Mouse (Mus musculus) yolk sac, embryonic 10.5 days (tissue): ENCODE data around the gene Iqck.

Source experiments
- DNase-seq: peaks from one replicate; pipeline ENCODE4 v3.0.0-alpha.2; 2017; ENCODE audit warnings: low spot score

Iqck gene

GRCm38 (mm10) chr7:118953626-118954282 lies 98.2 kb downstream of the Iqck start:
- DNase-seq, result no peak

DNA sequence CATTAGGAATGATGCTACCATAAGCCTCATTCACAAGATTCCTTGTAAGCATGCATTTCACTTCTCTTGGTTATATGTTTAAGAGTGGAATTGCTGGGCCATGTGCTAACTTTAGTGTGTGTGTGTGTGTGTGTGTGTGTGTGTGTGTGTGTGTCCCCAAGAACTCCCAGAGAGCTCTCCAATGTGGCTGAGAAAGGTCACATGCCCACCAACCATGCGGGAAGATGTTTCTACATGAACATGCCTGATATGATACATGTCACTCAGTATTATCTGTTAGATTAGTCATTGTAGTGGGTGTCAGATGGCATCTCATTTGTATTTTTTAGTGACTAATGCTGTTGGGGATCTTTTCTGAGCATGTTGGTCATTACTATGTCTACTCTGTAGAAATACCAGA lies 99.4 kb downstream of the Iqck start:
- DNase-seq, result no peak

DNA sequence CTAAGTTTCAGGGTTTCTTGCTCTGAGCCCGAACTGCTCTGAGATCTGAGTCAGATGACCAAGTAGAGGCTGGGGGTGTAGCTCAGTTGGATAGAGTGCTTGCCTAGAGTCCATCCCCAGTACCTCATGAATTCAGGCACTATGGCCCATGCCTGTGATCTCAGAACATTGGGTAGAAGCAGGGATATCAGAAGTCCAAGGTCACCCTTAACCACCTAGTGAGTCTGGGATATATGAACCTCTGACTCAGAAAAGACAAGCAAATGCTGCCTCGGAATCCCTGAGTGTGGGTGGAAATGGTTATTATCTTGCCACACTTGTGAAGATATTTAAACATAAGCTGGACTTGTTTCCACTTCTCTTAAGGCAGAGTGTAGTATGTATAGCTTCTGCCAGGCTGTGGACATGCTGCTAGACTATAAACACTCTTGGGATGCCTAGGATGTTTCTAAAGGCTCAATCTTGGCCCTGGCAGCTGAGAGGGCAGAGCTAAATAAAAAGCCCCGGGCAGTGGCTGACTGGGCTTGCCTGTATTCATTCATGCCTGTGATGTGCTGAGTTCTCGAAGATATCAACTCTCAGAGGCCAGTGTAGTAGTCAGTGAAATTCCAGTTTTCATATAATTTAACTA lies 101.2 kb downstream of the Iqck start:
- no peak for DNase-seq

DNA sequence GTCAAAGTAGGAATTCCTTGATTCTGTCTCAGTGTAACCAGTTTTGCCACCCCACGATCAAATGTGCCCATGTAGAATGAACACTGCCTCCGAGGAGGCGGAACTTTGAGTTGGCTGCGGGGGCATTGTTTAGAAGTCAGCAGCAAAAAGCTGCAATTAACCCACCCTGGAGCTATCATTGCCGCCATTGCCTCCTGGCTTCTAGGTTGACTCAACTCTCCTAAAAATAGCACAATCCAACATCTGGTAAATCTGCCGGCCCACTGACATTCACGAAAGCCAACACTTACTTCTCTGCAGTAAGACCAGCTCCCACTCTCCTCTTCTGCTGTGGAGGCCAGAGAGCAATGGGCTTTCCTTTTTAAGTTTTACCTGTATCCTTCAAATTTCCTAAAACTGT lies 103.7 kb downstream of the Iqck start:
- no peak for DNase-seq

- DNase-seq, result no peak
These were observed 109.2 kb downstream of the Iqck start for GRCm38 (mm10) chr7:118964777-118965176.

- no peak for DNase-seq
These were observed 109.6 kb downstream of the Iqck start for GRCm38 (mm10) chr7:118965198-118965597.

GRCm38 (mm10) chr7:118968870-118969269 lies 113.3 kb downstream of the Iqck start:
- no peak for DNase-seq

DNA sequence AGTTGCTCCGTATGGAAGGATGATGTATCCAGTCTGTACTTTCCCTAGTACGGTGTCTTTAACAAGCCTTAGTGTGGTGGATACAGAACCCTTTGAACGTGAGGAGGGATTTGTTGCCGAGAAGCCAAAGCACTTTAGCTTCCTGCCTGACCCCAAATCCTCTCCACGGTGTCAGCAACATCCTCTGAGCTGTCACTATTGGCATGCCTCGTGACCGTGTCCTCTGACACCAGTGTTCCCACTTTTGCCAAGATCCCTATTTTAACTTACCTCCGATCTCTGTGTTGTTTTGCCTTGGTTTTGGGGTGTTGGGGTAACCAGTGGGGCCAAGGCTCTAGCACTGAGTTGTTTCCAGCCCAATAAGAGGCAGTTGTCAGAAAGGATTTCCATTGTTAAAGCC lies 115.9 kb downstream of the Iqck start:
- DNase-seq, result no peak

- no peak for DNase-seq
These were observed 116.8 kb downstream of the Iqck start for GRCm38 (mm10) chr7:118972306-118972705.

GRCm38 (mm10) chr7:118973377-118973776 lies 117.8 kb downstream of the Iqck start:
- no peak for DNase-seq

GRCm38 (mm10) chr7:118975837-118976236 lies 120.3 kb downstream of the Iqck start:
- no peak for DNase-seq

DNA sequence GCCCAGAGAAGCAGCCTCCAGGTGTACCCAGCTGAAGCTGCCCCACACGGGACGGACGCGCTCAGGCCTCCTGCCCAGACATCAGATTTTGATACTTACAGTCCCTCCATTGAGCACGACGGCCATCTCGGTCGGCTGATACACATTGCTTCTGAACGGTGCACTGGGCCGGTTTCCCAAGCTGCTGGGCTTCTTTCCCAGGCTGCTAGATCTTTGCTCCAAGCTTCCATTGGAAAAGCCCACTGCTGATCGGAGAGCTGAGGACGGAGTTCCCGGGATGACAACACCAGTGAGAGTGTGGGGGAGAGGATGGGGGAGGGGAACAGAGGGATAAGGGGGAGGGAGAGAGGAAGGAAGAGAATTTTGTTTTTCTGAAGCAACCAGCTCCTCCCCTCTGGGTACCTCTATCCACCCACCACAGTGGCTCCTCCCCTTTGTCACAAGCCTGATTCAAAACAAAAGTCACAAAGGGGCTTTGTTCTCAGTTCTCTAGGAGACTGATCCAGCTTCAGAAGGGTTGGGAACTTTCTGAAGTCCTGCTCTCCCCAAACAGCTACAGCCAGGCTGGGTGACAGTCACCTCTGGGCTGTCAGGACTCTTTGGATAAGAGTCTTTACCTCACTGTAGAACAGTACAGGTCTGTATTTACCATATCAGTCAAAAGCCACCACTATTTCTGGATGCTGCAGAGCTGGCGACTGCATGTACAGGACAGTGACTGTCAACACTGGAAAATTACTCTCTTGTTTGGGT lies 121.0 kb downstream of the Iqck start:
- DNase-seq, result no peak

GRCm38 (mm10) chr7:118977167-118977543 lies 121.6 kb downstream of the Iqck start:
- no peak for DNase-seq

GRCm38 (mm10) chr7:118979121-118979520 lies 123.6 kb downstream of the Iqck start:
- DNase-seq, result no peak

DNA sequence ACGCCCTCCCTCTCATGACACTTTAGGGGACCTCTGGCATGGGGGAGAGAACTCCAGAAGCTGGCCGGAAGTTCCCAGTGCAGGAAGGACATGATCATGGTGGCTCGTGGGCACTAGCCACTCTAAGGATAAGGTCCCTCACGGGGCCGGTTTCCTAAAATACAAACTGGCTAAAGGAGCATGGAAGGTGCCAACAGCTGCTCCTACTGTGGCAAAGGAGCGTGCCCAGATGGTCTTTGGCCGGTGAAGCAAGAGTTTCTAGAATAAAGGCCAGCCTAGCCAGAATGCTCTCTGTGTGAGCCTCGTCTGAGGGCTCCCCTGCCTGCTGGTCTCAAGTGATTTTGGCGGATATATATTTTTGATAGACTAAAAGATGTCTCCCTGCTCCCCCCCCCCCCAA lies 124.2 kb downstream of the Iqck start:
- DNase-seq, result no peak

DNA sequence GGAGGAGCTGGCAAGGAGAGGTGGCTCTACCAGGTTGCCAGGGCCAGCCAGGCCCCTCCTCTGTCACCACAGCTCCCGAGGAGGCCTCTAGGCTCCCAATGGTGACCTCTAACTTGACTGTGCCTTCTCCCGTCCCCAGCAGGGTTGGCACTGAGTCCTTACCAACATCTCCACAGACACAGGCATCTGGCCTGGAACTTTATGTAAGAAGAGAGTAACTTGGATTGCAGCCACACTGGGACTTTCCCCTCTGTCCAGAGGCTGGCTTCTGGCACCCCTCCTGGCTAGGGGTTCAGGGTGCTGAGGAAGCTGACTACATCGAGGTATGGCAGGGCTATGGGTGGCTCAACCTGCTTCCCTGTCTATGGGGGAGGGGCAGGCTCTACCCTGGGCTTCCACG lies 125.8 kb downstream of the Iqck start:
- DNase-seq, result no peak

- DNase-seq, result no peak
These were observed 126.3 kb downstream of the Iqck start for GRCm38 (mm10) chr7:118981831-118982230.

- no peak for DNase-seq
These were observed 127.0 kb downstream of the Iqck start for GRCm38 (mm10) chr7:118982586-118982985.

- DNase-seq, result no peak
These were observed 128.4 kb downstream of the Iqck start for GRCm38 (mm10) chr7:118983961-118984360.

DNA sequence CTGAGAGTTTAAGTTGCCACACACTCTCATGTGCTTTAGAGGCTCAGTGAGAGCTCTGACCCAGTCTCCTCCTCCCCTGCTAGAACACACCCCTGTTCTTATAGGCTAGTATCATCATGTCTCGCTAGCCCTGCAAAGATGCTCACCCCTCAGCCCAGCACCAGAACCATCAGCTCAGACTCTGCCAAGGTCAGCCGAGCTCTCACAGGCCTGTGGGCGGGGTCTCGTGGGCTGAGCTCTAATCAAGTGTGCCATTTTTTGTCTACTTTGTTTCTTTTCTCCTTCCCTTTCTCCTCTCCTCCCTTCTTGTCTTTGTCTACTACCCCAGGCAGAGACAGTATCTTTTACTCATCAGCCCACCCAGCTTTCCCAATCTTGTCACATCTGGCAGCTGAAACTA lies 130.2 kb downstream of the Iqck start:
- DNase-seq, result no peak

DNA sequence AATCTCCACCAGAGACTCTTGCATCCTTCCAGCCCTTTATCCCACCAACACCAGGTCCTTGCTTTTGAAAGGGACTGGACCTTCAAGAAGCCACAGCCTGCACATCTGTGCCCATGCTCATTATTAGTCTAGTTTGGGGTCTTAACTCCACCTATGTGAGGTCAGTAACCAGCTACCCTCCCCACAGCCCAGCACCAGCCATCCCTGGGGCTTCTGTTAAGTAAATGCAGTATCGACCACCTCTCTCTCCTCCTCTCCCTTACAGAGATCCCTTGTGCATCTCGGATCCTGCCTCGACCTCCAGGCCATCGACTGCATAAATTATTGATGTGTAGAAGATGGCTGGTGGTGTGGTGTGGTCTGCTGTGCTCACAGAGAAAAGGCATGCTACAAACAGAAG lies 130.8 kb downstream of the Iqck start:
- no peak for DNase-seq

- no peak for DNase-seq
These were observed 133.8 kb downstream of the Iqck start for GRCm38 (mm10) chr7:118989275-118989856.

GRCm38 (mm10) chr7:118990282-118990681 lies 134.7 kb downstream of the Iqck start:
- no peak for DNase-seq
